Mouse (Mus musculus) thymus, adult 2 months (tissue): ENCODE measurements around the gene Dnajc12. TPM values are rescaled to one million over a fixed set of nuclear protein-coding genes. Genes with fewer than 3 reads are reported as not detected.
"Not testable (repeated sequence)": the region's sequence is repeated elsewhere in the genome, so short reads cannot be mapped to it uniquely, and the experiment has no call there.

Experiments
- DNase-seq: peaks from one replicate; pipeline ENCODE4 v3.0.0; 2021
- H3K27ac ChIP-seq: fragments of 200-500 bp; 2 replicates; pipeline ENCODE4 v1.5.1; 2012; ENCODE audit warnings: low read length, control low read depth; ENCODE audit not compliant: control insufficient read depth, insufficient read depth
- H3K27me3 ChIP-seq: fragments of 200-500 bp; 2 replicates; pipeline ENCODE4 v1.6.1; 2012; ENCODE audit warnings: mild to moderate bottlenecking, low read length, moderate library complexity, mixed read lengths; ENCODE audit not compliant: control insufficient read depth, insufficient read depth
- H3K36me3 ChIP-seq: fragments of 200-500 bp; 2 replicates; pipeline ENCODE4 v1.6.1; 2012; ENCODE audit warnings: mild to moderate bottlenecking, low read length, moderate library complexity; ENCODE audit not compliant: control insufficient read depth, insufficient read depth
- H3K4me1 ChIP-seq: fragments of 200-500 bp; replicated peaks from 2 replicates; pipeline ENCODE4 v1.6.1; 2012; ENCODE audit warnings: low read length; ENCODE audit not compliant: control insufficient read depth, insufficient read depth
- H3K4me3 ChIP-seq: fragments of 200-500 bp; 2 replicates; pipeline ENCODE4 v1.5.1; 2012; ENCODE audit warnings: mild to moderate bottlenecking, low read length, control low read depth, moderate library complexity; ENCODE audit not compliant: control insufficient read depth, insufficient read depth
- CTCF ChIP-seq: fragments of 200-500 bp; IDR thresholded peaks from 2 replicates; pipeline ENCODE4 v1.5.1; 2012; ENCODE audit warnings: mild to moderate bottlenecking, control low read depth, low read length, moderate library complexity, borderline replicate concordance; ENCODE audit not compliant: control insufficient read depth, poor library complexity, insufficient read depth; ENCODE audit errors: extremely low read depth
- POLR2A ChIP-seq: fragments of 200-500 bp; IDR thresholded peaks from 2 replicates; pipeline ENCODE4 v1.6.1; 2012; ENCODE audit warnings: mild to moderate bottlenecking, low read length, control low read depth, moderate library complexity; ENCODE audit not compliant: control insufficient read depth, poor library complexity, insufficient read depth; ENCODE audit errors: extremely low read depth
- WGBS: fragments of 180-500 bp; shearing (Covaris S2); methylation state at CpG from one replicate; pipeline ENCODE4 v1.1.7; 2018; 5-methylcytosine and 5-hydroxymethylcytosine counted together
- polyA plus RNA-seq: library from polyadenylated mRNA; depleted of rRNA; stranded (reverse); fragments of >200 nt; gene quantifications from 2 replicates; pipeline ENCODE4 v1.2.3, GENCODE M21; 2012

Gene Dnajc12
- polyA plus RNA-seq, 1 experiment, result 1.8 TPM

GRCm38 (mm10) chr10:63367386-63367785 lies 14.9 kb upstream of the Dnajc12 start:
- no peak for DNase-seq
- WGBS, result 95% methylated on average over 6 of the region's 6 CpGs

GRCm38 (mm10) chr10:63368041-63368440 lies 14.2 kb upstream of the Dnajc12 start:
- TF ChIP-seq POLR2A, result no peak
- no peak for TF ChIP-seq CTCF
- Histone ChIP-seq H3K27ac (no peak overlapping the region), H3K36me3 (no peaks in the 10 kb centered on the region), H3K27me3 (no peaks in the 10 kb centered on the region), H3K4me3 (no peak overlapping the region), H3K4me1 (no peaks in the 10 kb centered on the region)
- DNase-seq, result no peak
- WGBS, result 85% methylated on average over 3 of the region's 3 CpGs

More at GRCm38 (mm10) chr10:63367386-63367785, 14.9 kb upstream of the Dnajc12 start:
- no peaks in the 10 kb centered on the region for H3K36me3 ChIP-seq
- H3K27ac ChIP-seq, result no peak overlapping the region
- no peaks in the 10 kb centered on the region for H3K4me1 ChIP-seq
- no peak overlapping the region for H3K4me3 ChIP-seq
- H3K27me3 ChIP-seq, result no peaks in the 10 kb centered on the region
- TF ChIP-seq CTCF (no peak), POLR2A (no peak)

GRCm38 (mm10) chr10:63376303-63376702 lies 5.9 kb upstream of the Dnajc12 start:
- TF ChIP-seq POLR2A, result no peak
- TF ChIP-seq CTCF, result no peak
- no peak for DNase-seq
- 88% methylated on average over 5 of the region's 5 CpGs for WGBS
- H3K27ac ChIP-seq, result no peak overlapping the region
- H3K36me3 ChIP-seq, result no peaks in the 10 kb centered on the region
- H3K27me3 ChIP-seq, result no peaks in the 10 kb centered on the region
- peaks cover under 1% of the 10 kb centered on the region; the same call in 1 of the 2 replicates for H3K4me1 ChIP-seq
- H3K4me3 ChIP-seq, result no peak overlapping the region

- H3K4me3 ChIP-seq, result no peak overlapping the region
- TF ChIP-seq POLR2A (no peak), CTCF (no peak)
- peak; percentile 49 for DNase-seq
Measured at GRCm38 (mm10) chr10:63377468-63377867, 4.8 kb upstream of the Dnajc12 start.

GRCm38 (mm10) chr10:63378948-63379680 lies 3.1 kb upstream of the Dnajc12 start:
- no peak overlapping the region for H3K27ac ChIP-seq
- TF ChIP-seq CTCF (no peak), POLR2A (no peak)
- DNase-seq, result no peak
- H3K4me1 ChIP-seq, result peaks cover 6% of the 10 kb centered on the region
- H3K4me3 ChIP-seq, result no peak overlapping the region
- WGBS, result 92% methylated on average over 6 of the region's 6 CpGs
- no peaks in the 10 kb centered on the region for H3K36me3 ChIP-seq
- H3K27me3 ChIP-seq, result no peaks in the 10 kb centered on the region

More at GRCm38 (mm10) chr10:63377468-63377867, 4.8 kb upstream of the Dnajc12 start:
- Histone ChIP-seq H3K27ac (no peak overlapping the region), H3K4me1 (peaks cover 6% of the 10 kb centered on the region), H3K36me3 (no peaks in the 10 kb centered on the region), H3K27me3 (no peaks in the 10 kb centered on the region)
- 18% methylated on average over 9 of the region's 9 CpGs for WGBS

GRCm38 (mm10) chr10:63381498-63382280 lies 554 bp upstream of the Dnajc12 start, which contains the start of gene Sirt1:
Gene Sirt1 (minus strand): TSS chr10:63381704.
- no peaks in the 10 kb centered on the region for H3K36me3 ChIP-seq
- H3K27ac ChIP-seq, result peak within 1 kb of the TSS; percentile 40; the same call in 1 of the 2 replicates
- H3K4me3 ChIP-seq, result peak within 1 kb of the TSS; percentile 44
- H3K4me1 ChIP-seq, result peaks cover 6% of the 10 kb centered on the region
- H3K27me3 ChIP-seq, result no peaks in the 10 kb centered on the region
- peak; percentile 38 for DNase-seq
- 8% methylated on average over 24 of the region's 24 CpGs for WGBS
- TF ChIP-seq CTCF, result no peak
- no peak for TF ChIP-seq POLR2A

- WGBS, result 37% methylated on average over 5 of the region's 5 CpGs
- H3K36me3 ChIP-seq, H3K27me3 ChIP-seq, DNase-seq, H3K4me1 ChIP-seq, H3K4me3 ChIP-seq, H3K27ac ChIP-seq: not testable (repeated sequence)
Measured at GRCm38 (mm10) chr10:63385897-63386296, 3.7 kb downstream of the Dnajc12 start.
